Mouse (Mus musculus) forebrain, embryonic 15.5 days (tissue): ENCODE data around the gene March2. TPM values are rescaled to one million over a fixed set of nuclear protein-coding genes. Genes with fewer than 3 reads are reported as not detected.

Experiments used
- ATAC-seq: fragments of 200-750 bp; cut with Nextera tagmentation; replicated peaks from 2 replicates; pipeline ENCODE4 v1.8.0; 2017; ENCODE audit warnings: mild to moderate bottlenecking, moderate TSS enrichment, moderate library complexity
- H3K27ac ChIP-seq: fragments of 300-500 bp; sonication (generic); replicated peaks from 2 replicates; pipeline ENCODE4 v1.5.1; 2015; ENCODE audit warnings: mild to moderate bottlenecking, inconsistent platforms
- H3K27me3 ChIP-seq: fragments of 300-500 bp; sonication (generic); 2 replicates; pipeline ENCODE4 v1.6.1; 2015; ENCODE audit warnings: inconsistent platforms
- H3K36me3 ChIP-seq: fragments of 300-500 bp; sonication (generic); 2 replicates; pipeline ENCODE4 v1.6.1; 2015; ENCODE audit warnings: mild to moderate bottlenecking, inconsistent platforms
- H3K4me1 ChIP-seq: fragments of 300-500 bp; sonication (generic); 2 replicates; pipeline ENCODE4 v1.6.1; 2015; ENCODE audit warnings: inconsistent platforms
- H3K4me2 ChIP-seq: fragments of 300-500 bp; sonication (generic); replicated peaks from 2 replicates; pipeline ENCODE4 v1.6.1; 2015; ENCODE audit warnings: mild to moderate bottlenecking, inconsistent platforms
- H3K4me3 ChIP-seq: fragments of 300-500 bp; sonication (generic); 2 replicates; pipeline ENCODE4 v1.5.1; 2015; ENCODE audit warnings: mild to moderate bottlenecking, inconsistent platforms
- H3K9ac ChIP-seq: fragments of 300-500 bp; sonication (generic); replicated peaks from 2 replicates; pipeline ENCODE4 v1.6.1; 2015; ENCODE audit warnings: mild to moderate bottlenecking, inconsistent platforms
- H3K9me3 ChIP-seq: fragments of 300-500 bp; sonication (generic); 2 replicates; pipeline ENCODE4 v1.6.1; 2016; ENCODE audit warnings: inconsistent platforms
- WGBS: fragments of 180-500 bp; shearing (Covaris S2); methylation state at CpG from one replicate; pipeline ENCODE4 v1.1.7; 2015; ENCODE audit warnings: mixed read lengths; 5-methylcytosine and 5-hydroxymethylcytosine counted together
- polyA plus RNA-seq: library from polyadenylated mRNA; unstranded; fragments of >200 nt; fragmentation: Nextera tagmentation; extraction: Ambion mirVana; gene quantifications from 2 replicates; pipeline ENCODE4 v1.2.1, GENCODE M21; 2015

The March2 gene
- polyA plus RNA-seq, 1 experiment from 2014 or later = 72.8 TPM

DNA sequence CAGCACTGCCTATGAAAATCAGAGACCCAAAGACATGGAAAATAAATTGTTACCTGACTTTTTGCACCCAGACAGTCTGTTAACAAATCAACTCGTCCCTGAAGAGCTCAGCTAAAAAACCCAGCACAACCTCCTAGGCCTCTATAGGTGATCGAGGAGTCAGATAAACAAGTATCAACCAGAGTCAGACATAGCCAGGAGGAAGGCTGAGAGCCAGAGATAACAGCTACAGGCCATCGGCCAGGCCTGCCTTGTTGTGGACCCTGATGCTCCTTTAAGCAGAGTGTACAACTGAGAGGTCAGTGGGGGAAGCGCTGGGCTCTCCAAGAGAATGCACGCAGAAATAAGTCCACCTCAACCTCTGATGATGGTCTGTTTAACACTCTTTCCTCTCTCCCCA lies 5.2 kb downstream of the March2 start:
- Histone ChIP-seq H3K27me3 (no peaks in the 10 kb centered on the region), H3K9ac (no peak overlapping the region), H3K27ac (no peak overlapping the region), H3K4me2 (no peak overlapping the region), H3K36me3 (peaks cover 19% of the 10 kb centered on the region), H3K9me3 (no peaks in the 10 kb centered on the region), H3K4me3 (no peak overlapping the region), H3K4me1 (peaks cover 4% of the 10 kb centered on the region; the same call in 1 of the 2 replicates)
- 89% methylated on average over 5 of the region's 5 CpGs for WGBS
- no peak for ATAC-seq

GRCm38 (mm10) chr17:33709834-33710233 lies 8.6 kb downstream of the March2 start:
- no peak overlapping the region for H3K9ac ChIP-seq
- no peak overlapping the region for H3K4me2 ChIP-seq
- ATAC-seq = no peak
- WGBS = 82% methylated on average over 3 of the region's 3 CpGs
- H3K4me1 ChIP-seq = no peaks in the 10 kb centered on the region
- no peaks in the 10 kb centered on the region for H3K27me3 ChIP-seq
- H3K9me3 ChIP-seq = no peaks in the 10 kb centered on the region
- H3K27ac ChIP-seq = no peak overlapping the region
- peaks cover 29% of the 10 kb centered on the region for H3K36me3 ChIP-seq
- H3K4me3 ChIP-seq = no peak overlapping the region

DNA sequence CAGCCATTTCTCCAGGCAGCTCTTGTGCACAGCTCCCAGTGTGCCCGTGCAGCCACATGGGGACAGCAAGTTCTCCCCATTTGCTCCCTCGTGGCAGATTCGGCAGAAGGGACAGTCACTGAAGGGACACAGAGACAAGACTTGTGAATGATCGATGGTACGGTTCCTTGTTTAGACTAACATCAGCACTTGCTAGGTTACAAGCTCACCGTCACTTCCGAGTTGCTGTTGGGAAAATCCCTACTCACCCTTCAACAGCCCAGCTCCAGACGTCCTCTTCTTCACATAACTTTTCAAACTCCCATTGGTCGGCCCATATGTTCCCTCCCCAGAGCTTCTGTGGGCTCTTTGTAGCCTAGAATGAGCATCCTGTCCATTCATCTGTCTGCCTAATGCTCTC lies 15.4 kb downstream of the March2 start:
- no peaks in the 10 kb centered on the region for H3K9me3 ChIP-seq
- H3K36me3 ChIP-seq = peaks cover 27% of the 10 kb centered on the region
- WGBS = 88% methylated on average over 9 of the region's 9 CpGs
- H3K27ac ChIP-seq = no peak overlapping the region
- no peak overlapping the region for H3K4me3 ChIP-seq
- H3K4me2 ChIP-seq = no peak overlapping the region
- ATAC-seq = no peak
- no peaks in the 10 kb centered on the region for H3K4me1 ChIP-seq
- no peaks in the 10 kb centered on the region for H3K27me3 ChIP-seq
- no peak overlapping the region for H3K9ac ChIP-seq

DNA sequence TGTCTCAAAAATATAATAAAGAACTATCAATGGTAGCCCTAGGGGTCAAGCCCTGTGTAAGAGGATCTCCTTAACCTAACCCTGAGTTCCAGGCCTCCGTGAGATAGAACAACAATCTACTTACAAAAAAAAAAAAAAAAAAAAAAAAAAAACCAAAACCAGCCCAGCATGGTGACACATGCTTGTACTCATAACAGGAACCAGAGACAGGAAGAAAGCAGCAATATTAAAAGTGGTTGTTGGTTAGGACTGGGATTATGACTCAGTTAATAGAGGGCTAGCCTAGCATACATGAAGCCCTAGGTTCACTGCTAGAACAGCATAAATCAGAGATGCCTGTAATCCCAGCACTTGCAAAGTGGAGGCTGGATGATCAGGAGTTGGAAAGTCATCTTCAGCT lies 16.3 kb downstream of the March2 start:
- Histone ChIP-seq H3K4me1 (no peaks in the 10 kb centered on the region), H3K9ac (no peak overlapping the region), H3K27ac (no peak overlapping the region), H3K4me2 (no peak overlapping the region), H3K9me3 (no peaks in the 10 kb centered on the region), H3K27me3 (no peaks in the 10 kb centered on the region), H3K4me3 (no peak overlapping the region), H3K36me3 (peaks cover 28% of the 10 kb centered on the region; the same call in 1 of the 2 replicates)
- ATAC-seq = no peak
- WGBS = 91% methylated on average over 1 of the region's 1 CpGs

- Histone ChIP-seq H3K4me2 (no peak overlapping the region), H3K27ac (no peak overlapping the region), H3K4me1 (no peaks in the 10 kb centered on the region), H3K9me3 (no peaks in the 10 kb centered on the region), H3K36me3 (peaks cover 38% of the 10 kb centered on the region; the same call in 1 of the 2 replicates), H3K4me3 (no peak overlapping the region), H3K9ac (no peak overlapping the region), H3K27me3 (no peaks in the 10 kb centered on the region)
- ATAC-seq = no peak
- 97% methylated on average over 1 of the region's 1 CpGs for WGBS
These were observed 23.0 kb downstream of the March2 start for GRCm38 (mm10) chr17:33695471-33695870.

DNA sequence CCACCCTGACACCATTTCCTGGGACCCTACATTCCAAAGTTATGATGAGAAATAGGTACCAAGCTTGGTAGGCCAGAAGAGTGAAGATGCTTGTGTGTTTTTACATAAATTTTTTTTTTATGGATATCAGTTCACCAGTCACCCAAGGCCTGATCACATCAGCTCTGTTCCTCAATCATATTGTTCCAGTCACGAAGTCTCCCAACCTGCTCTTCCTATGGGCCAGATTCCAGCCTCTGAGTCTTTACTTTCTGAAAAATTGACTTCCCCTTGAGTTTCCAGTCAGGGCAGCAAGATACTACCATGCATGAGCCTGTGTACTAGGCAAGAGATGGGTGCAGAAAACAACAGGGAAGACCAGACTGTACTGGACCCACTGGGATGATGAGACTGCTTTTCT lies 31.7 kb downstream of the March2 start, which contains the start of gene Hnrnpm:
Gene Hnrnpm (minus strand): TSS at position 101 of the 400 bp plus-strand sequence.
- Histone ChIP-seq H3K9me3 (no peaks in the 10 kb centered on the region), H3K36me3 (peaks cover 8% of the 10 kb centered on the region; the same call in 1 of the 2 replicates), H3K9ac (peak within 1 kb of the TSS; percentile 88), H3K4me1 (peaks cover 31% of the 10 kb centered on the region), H3K4me3 (peak within 1 kb of the TSS; percentile 53), H3K4me2 (peak within 1 kb of the TSS; percentile 64), H3K27ac (peak within 1 kb of the TSS; percentile 96), H3K27me3 (no peaks in the 10 kb centered on the region)
- ATAC-seq = no peak
- WGBS = 98% methylated on average over 1 of the region's 1 CpGs

DNA sequence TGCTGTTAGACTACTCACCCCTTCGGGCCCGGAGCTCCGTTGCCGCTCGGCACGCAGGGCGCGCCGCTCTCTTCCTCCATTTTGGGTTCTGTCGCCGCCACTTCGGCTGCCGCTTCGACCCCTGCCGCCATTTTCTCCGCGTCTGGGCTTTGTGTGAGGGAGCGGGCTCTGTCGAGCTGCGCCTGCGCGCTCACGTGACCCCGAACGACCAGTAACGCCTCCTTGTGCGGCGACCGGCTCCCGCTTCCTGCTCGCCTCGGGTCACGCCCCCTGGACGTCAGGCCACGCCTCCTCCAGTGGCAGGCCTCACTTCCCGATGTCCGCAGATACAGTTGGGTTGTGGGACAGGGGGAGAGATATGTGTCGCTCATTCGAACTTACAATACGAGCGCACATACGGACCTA lies 33.2 kb downstream of the March2 start:
- Histone ChIP-seq H3K36me3 (peaks cover 4% of the 10 kb centered on the region; the same call in 1 of the 2 replicates), H3K9me3 (no peaks in the 10 kb centered on the region), H3K27ac (peak overlapping the region; percentile 96), H3K27me3 (no peaks in the 10 kb centered on the region), H3K4me2 (peak overlapping the region; percentile 64), H3K9ac (peak overlapping the region; percentile 88), H3K4me1 (peaks cover 45% of the 10 kb centered on the region), H3K4me3 (peak overlapping the region; percentile 53)
- peak; percentile 97 for ATAC-seq
- WGBS = under 1% methylated on average over 42 of the region's 42 CpGs

- no peaks in the 10 kb centered on the region for H3K9me3 ChIP-seq
- peak; percentile 87 for ATAC-seq
- H3K27me3 ChIP-seq = no peaks in the 10 kb centered on the region
- peak overlapping the region; percentile 53 for H3K4me3 ChIP-seq
- WGBS = under 1% methylated on average over 44 of the region's 44 CpGs
- peak overlapping the region; percentile 88 for H3K9ac ChIP-seq
- peaks cover 4% of the 10 kb centered on the region; the same call in 1 of the 2 replicates for H3K36me3 ChIP-seq
- H3K4me1 ChIP-seq = peaks cover 46% of the 10 kb centered on the region
- H3K27ac ChIP-seq = peak overlapping the region; percentile 96
- peak overlapping the region; percentile 64 for H3K4me2 ChIP-seq
These were observed 33.7 kb downstream of the March2 start for GRCm38 (mm10) chr17:33684671-33685231.

- H3K4me3 ChIP-seq = no peak overlapping the region
- no peak overlapping the region for H3K9ac ChIP-seq
- H3K27ac ChIP-seq = no peak overlapping the region
- H3K27me3 ChIP-seq = no peaks in the 10 kb centered on the region
- H3K9me3 ChIP-seq = no peaks in the 10 kb centered on the region
- ATAC-seq = no peak
- H3K4me2 ChIP-seq = peak overlapping the region; percentile 64
- peaks cover 50% of the 10 kb centered on the region for H3K4me1 ChIP-seq
- H3K36me3 ChIP-seq = peaks cover 8% of the 10 kb centered on the region
These were observed 36.7 kb downstream of the March2 start for GRCm38 (mm10) chr17:33681767-33682166.

GRCm38 (mm10) chr17:33678771-33679170 lies 39.7 kb downstream of the March2 start:
- Histone ChIP-seq H3K4me2 (no peak overlapping the region), H3K4me1 (peaks cover 39% of the 10 kb centered on the region), H3K27me3 (no peaks in the 10 kb centered on the region), H3K4me3 (no peak overlapping the region), H3K27ac (no peak overlapping the region), H3K9me3 (no peaks in the 10 kb centered on the region), H3K36me3 (peaks cover 19% of the 10 kb centered on the region), H3K9ac (no peak overlapping the region)
- ATAC-seq = no peak

DNA sequence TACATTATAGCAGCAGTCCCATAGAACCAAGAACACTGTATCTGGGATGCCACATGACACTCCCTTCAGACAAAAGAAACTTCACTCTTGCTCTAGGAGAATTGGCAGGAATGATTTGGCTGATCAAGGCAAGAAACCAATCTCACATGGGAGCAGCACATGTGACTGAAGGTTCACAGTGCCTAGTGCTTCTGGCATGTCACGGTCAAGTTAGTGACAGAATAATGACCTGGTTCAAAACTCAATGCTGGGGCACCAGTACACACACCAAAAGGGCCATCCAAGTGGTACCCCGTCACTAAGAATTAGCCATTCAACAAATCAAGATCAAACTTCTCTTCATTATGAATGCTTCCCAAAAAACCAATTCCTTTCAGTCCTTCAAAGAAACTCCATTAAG lies 42.4 kb downstream of the March2 start:
- H3K27me3 ChIP-seq = no peaks in the 10 kb centered on the region
- no peaks in the 10 kb centered on the region for H3K9me3 ChIP-seq
- no peak overlapping the region for H3K4me2 ChIP-seq
- no peak overlapping the region for H3K9ac ChIP-seq
- no peak for ATAC-seq
- no peak overlapping the region for H3K27ac ChIP-seq
- peaks cover 12% of the 10 kb centered on the region; the same call in 1 of the 2 replicates for H3K4me1 ChIP-seq
- 91% methylated on average over 2 of the region's 2 CpGs for WGBS
- no peak overlapping the region for H3K4me3 ChIP-seq
- peaks cover 17% of the 10 kb centered on the region for H3K36me3 ChIP-seq

GRCm38 (mm10) chr17:33675452-33675851 lies 43.0 kb downstream of the March2 start:
- Histone ChIP-seq H3K27me3 (no peaks in the 10 kb centered on the region), H3K27ac (no peak overlapping the region), H3K4me3 (no peak overlapping the region), H3K4me1 (peaks cover 10% of the 10 kb centered on the region), H3K9ac (no peak overlapping the region), H3K9me3 (no peaks in the 10 kb centered on the region), H3K4me2 (no peak overlapping the region), H3K36me3 (peaks cover 17% of the 10 kb centered on the region)
- no peak for ATAC-seq

DNA sequence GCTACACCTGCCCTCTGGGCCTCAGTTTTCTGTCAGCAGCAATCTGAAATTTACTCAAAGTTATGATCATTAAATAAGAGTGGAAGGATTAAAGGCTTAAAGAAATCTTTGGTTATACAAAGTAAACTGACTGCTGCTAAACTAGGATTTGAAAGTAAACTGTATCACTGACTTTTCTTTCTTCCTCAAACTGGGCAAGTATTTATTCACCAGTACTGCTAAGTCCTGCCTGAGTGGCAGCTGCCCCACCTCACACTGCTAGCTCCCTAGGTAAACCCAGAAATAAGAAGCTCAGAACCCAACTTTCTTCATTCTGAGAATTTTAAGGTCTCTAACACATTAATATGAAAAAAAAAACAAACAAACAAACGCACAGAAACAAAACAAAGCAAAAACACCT lies 44.6 kb downstream of the March2 start:
- H3K27ac ChIP-seq = no peak overlapping the region
- WGBS = 79% methylated on average over 1 of the region's 1 CpGs
- no peak overlapping the region for H3K4me3 ChIP-seq
- H3K27me3 ChIP-seq = no peaks in the 10 kb centered on the region
- H3K4me2 ChIP-seq = no peak overlapping the region
- peaks cover 20% of the 10 kb centered on the region for H3K36me3 ChIP-seq
- H3K9me3 ChIP-seq = no peaks in the 10 kb centered on the region
- peaks cover 11% of the 10 kb centered on the region for H3K4me1 ChIP-seq
- ATAC-seq = no peak
- H3K9ac ChIP-seq = no peak overlapping the region
